Mouse (Mus musculus): ENCODE data around the gene Lce1l.
"Not testable (repeated sequence)": the region's sequence is repeated elsewhere in the genome, so short reads cannot be mapped to it uniquely, and the experiment has no call there.

Gene Lce1l

DNA sequence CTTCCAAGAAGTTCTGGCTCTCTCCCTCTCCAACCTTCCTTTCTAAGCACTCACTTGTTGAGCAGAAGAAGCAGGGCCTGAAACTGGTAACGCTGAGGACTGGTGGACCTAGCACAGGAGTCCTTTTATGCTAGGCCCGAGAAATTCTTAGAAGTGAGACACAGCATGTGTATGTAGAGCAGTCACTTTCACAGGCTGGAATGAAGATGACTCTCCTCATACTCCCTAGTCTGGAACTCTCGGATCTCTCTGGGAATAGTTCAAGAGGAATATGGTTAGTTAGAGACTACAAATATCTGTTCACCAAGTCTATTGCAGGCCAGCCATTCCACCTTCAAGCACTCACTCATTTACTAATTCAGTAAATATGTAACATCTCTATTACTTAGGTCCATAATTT lies at the start of gene Lce1l:
Gene Lce1l (minus strand): TSS at position 101 of the 400 bp plus-strand sequence.
- no peak for DNase-seq (ENCODE audit: low spot score in 2 of 2)

- no peak for DNase-seq (ENCODE audit: low spot score in 2 of 2)
These were observed 43.4 kb upstream of the Lce1l start for GRCm38 (mm10) chr3:92894489-92894888.

DNA sequence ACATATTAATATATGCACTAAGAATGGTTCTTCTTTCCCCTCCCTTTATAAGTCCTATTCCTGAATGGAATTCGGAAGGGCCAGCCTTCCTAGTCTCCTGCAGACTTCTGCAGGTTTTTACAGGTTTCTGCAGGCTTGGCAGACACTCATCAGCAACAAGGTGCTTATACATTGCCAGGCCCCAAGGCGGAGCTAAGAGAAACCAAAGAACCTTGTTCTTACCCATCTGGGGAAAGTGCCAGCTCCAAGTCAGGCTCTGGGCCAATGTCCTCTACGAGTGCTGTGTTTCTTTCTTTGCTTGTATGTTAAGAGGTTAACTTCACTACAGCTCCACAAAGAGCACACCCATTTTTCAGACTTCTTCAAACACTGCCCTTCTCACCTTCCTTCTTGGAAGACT lies 43.0 kb upstream of the Lce1l start:
- no peak for DNase-seq (ENCODE audit: low spot score in 2 of 2)

DNA sequence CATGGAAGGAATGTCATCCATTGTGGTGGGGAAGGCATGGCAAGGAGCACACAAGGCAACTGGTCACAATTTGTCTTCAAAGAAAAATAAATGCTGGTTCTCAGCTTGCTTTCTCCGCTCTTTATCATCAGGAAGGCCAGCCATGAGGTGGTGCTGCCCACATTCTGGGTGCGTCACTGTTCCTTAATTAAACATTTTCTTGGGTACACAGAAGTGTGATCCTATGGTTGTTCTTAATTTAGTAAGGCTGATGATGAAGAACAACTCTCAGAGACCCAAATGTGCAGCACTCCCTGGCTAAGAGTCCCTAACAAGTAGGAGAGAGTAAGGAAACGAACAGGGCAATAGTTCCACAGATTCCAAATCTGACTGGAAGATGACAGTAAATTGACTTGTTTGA lies 23.1 kb upstream of the Lce1l start:
- no peak for DNase-seq (ENCODE audit: low spot score in 2 of 2)

GRCm38 (mm10) chr3:92870116-92870515 lies 19.0 kb upstream of the Lce1l start, which contains the start of gene 2310050C09Rik:
Gene 2310050C09Rik, minus strand, starts transcription at chr3:92870216.
- no peak for DNase-seq (ENCODE audit: low spot score in 2 of 2)

DNA sequence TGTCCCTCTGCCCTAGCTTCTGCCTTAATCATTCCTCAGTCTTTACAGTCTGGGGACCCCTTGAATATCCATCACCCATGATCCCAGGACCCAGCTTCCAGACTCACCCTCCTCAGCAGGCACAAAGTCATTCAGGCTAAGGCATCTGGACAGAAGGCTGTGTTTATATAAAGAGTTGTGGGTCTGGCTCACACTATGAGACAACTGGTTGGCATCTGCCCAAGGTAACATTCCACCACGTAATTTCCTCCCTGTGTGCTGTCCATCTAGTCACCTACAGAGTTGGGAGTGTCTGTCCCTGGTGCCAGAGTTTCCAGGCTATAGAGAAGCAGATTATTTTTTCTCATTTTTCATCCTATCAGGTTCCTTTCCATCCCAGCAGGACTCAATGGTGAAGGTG lies 24.0 kb downstream of the Lce1l start, which contains the start of gene Kprp:
Gene Kprp (minus strand): TSS at position 140 of the 400 bp plus-strand sequence.
- no peak for DNase-seq (ENCODE audit: low spot score in 2 of 2)

- no peak for DNase-seq (ENCODE audit: low spot score in 2 of 2)
These were observed 25.3 kb downstream of the Lce1l start for GRCm38 (mm10) chr3:92825808-92826207.

GRCm38 (mm10) chr3:92816036-92816435 lies 35.0 kb downstream of the Lce1l start:
- DNase-seq (ENCODE audit: low spot score in 2 of 2) = not testable (repeated sequence)

DNA sequence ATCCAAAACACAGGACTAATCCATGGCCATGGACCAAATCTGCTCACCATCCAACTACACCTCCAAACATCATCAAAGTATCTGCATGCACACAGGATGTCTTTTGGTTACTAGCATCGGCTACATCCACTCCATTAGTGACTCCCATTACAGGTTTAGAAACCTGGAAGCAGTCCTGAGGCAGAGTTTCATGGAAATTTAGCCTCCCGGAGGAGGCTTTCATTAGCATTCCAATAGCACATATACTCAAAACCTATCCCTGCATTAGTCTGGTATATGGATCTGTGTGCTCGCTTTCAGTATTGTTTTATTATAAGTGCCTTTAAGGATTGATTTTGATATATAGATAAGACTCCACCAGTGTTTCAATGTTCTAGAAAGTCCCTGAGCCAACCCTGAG lies 35.5 kb downstream of the Lce1l start:
- no peak for DNase-seq (ENCODE audit: low spot score in 2 of 2)

- no peak for DNase-seq (ENCODE audit: low spot score in 2 of 2)
These were observed 43.3 kb downstream of the Lce1l start, which contains the start of gene Lce1k for GRCm38 (mm10) chr3:92807791-92808190. Gene Lce1k, minus strand, starts transcription at chr3:92807891.

Measured in right cerebral cortex, postnatal 10 days (tissue).